7 mouse cellular contexts compared by ENCODE assay signal in the genomic region with DNA sequence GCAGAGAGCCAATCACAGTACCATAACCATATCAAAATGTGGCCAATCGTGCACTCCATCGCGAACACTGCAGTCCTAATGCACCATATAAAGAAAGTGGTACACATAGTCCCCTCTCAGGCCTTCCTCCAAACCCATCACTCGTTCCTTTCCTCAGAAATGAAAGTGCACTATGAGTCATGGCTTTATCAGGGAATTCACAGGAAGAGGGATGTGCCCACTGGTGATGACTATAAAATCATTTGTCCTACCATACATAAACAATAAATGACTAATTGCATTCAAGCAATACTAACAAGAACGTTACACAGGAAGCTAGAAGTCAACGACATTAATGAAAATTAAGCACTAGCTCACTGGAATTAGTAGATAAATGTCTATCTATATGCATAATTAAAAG.
"Had no signal": no experiment of that assay in that cellular context is flagged by ENCODE, and none has a peak within 500 bp of the region (broad histone marks: within the 10 kb centered on the region; RNA-seq: fewer than 3 reads in every experiment).

No protein-coding gene starts in this region.

- DNase-seq: liver, postnatal 0 days; lung, adult 2 months; lung, postnatal 10 days; retina, postnatal 1 day; thymus, adult 18-20 months; thymus, postnatal 14 days; thymus, postnatal 36 days had no signal
